Mouse (Mus musculus) midbrain, embryonic 12.5 days (tissue): ENCODE measurements around the gene Btnl10. TPM values are rescaled to one million over a fixed set of nuclear protein-coding genes. Genes with fewer than 3 reads are reported as not detected.

ENCODE experiments used
- ATAC-seq: fragments of 200-750 bp; cut with Nextera tagmentation; 2 replicates; pipeline ENCODE4 v1.8.0; 2017; ENCODE audit warnings: low read depth, moderate TSS enrichment, moderate library complexity; ENCODE audit not compliant: low FRiP score
- H3K27ac ChIP-seq: fragments of 300-500 bp; sonication (generic); replicated peaks from 2 replicates; pipeline ENCODE4 v1.5.1; 2016; ENCODE audit warnings: mild to moderate bottlenecking
- H3K27me3 ChIP-seq: fragments of 300-500 bp; sonication (generic); 2 replicates; pipeline ENCODE4 v1.6.1; 2016; ENCODE audit warnings: mild to moderate bottlenecking
- H3K36me3 ChIP-seq: fragments of 300-500 bp; sonication (generic); 2 replicates; pipeline ENCODE4 v1.6.1; 2016
- H3K4me1 ChIP-seq: fragments of 300-500 bp; sonication (generic); 2 replicates; pipeline ENCODE4 v1.6.1; 2016
- H3K4me2 ChIP-seq: fragments of 300-500 bp; sonication (generic); replicated peaks from 2 replicates; pipeline ENCODE4 v1.6.1; 2016; ENCODE audit warnings: mild to moderate bottlenecking, moderate library complexity
- H3K4me3 ChIP-seq: fragments of 300-500 bp; sonication (generic); 2 replicates; pipeline ENCODE4 v1.5.1; 2016; ENCODE audit warnings: mild to moderate bottlenecking
- H3K9ac ChIP-seq: fragments of 300-500 bp; sonication (generic); replicated peaks from 2 replicates; pipeline ENCODE4 v1.6.1; 2016; ENCODE audit warnings: mild to moderate bottlenecking, moderate library complexity
- H3K9me3 ChIP-seq: fragments of 300-500 bp; sonication (generic); 2 replicates; pipeline ENCODE4 v1.6.1; 2016; ENCODE audit warnings: mild to moderate bottlenecking
- WGBS: fragments of 180-500 bp; shearing (Covaris S2); methylation state at CpG from one replicate; pipeline ENCODE4 v1.1.7; 2016; 5-methylcytosine and 5-hydroxymethylcytosine counted together
- microRNA-seq: library from miRNA; unstranded; fragments of <30 nt; microRNA quantifications from one replicate; pipeline ENCODE4, GENCODE M21; 2017
- polyA plus RNA-seq: library from polyadenylated mRNA; unstranded; fragments of >200 nt; fragmentation: Nextera tagmentation; extraction: Ambion mirVana; gene quantifications from 2 replicates; pipeline ENCODE4 v1.2.1, GENCODE M21; 2016

The Btnl10 gene
- polyA plus RNA-seq, 1 experiment from 2014 or later = not detected

DNA sequence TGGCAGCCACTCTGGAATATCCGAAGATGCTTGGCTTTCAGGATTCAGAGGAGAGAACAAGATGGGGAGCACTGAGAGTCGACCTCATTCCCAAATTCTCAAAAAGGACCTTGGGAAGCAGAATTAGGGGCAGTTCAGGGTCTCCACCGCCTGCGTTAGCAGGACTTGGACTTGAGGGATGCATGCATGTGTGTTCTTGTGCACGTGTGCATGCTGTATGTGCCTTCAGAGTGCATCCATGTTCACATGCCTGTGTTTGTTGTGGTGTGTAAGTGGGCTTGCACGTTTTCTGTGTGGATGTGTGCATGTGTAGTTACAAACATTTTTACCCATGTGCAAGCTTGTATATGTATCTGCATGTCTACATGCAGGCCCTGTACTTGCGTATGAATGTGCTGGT, 46.5 kb downstream of the Btnl10 start:
- H3K27ac ChIP-seq = no peak overlapping the region
- no peak for ATAC-seq
- no peak overlapping the region for H3K4me2 ChIP-seq
- H3K4me1 ChIP-seq = peaks cover 15% of the 10 kb centered on the region
- peaks cover 11% of the 10 kb centered on the region; the same call in 1 of the 2 replicates for H3K36me3 ChIP-seq
- H3K9me3 ChIP-seq = no peaks in the 10 kb centered on the region
- H3K9ac ChIP-seq = no peak overlapping the region
- WGBS = 88% methylated on average over 7 of the region's 7 CpGs
- H3K4me3 ChIP-seq = no peak overlapping the region
- peaks cover 28% of the 10 kb centered on the region for H3K27me3 ChIP-seq

DNA sequence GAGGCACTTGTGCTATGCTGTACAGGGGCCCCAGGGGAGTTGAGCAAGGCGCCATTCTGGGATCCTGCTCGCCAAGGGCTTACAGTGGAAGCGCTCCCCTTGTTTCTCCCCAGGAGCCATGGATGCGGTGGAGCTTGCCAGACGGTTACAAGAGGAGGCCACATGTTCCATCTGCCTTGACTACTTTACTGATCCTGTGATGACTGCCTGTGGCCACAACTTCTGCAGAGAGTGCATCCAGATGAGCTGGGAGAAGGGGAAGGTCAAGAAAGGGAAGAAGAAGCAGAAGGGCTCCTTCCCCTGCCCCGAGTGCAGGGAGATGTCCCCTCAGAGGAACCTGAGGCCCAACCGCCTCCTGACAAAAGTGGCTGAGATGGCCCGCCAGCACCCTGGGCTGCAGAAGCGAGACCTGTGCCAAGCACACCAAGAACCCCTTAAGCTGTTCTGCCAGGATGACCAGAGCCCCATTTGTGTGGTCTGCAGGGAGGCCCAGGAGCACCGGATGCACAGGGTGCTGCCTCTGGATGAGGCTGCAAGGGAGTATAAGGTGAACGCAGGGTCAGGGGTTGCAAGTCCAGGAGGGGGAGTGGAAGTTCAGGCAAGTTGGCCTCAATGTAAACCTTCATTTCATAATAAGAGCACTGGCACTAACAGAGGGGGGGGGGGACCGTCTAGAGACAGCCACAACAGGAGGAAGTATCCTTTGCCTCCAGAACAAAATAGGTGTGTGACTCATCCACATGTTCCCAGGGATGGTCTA, 47.5 kb downstream of the Btnl10 start:
- Histone ChIP-seq H3K4me1 (peaks cover 12% of the 10 kb centered on the region), H3K27ac (0 out of 2 replicates have a peak overlapping the region, but pooled peaks have one; percentile 25), H3K36me3 (peaks cover 12% of the 10 kb centered on the region), H3K9me3 (no peaks in the 10 kb centered on the region), H3K9ac (peak overlapping the region; percentile 24; the same call in 1 of the 2 replicates), H3K27me3 (peaks cover 28% of the 10 kb centered on the region), H3K4me2 (no peak overlapping the region), H3K4me3 (no peak overlapping the region)
- 53% methylated on average over 12 of the region's 12 CpGs for WGBS
- no peak for ATAC-seq

DNA sequence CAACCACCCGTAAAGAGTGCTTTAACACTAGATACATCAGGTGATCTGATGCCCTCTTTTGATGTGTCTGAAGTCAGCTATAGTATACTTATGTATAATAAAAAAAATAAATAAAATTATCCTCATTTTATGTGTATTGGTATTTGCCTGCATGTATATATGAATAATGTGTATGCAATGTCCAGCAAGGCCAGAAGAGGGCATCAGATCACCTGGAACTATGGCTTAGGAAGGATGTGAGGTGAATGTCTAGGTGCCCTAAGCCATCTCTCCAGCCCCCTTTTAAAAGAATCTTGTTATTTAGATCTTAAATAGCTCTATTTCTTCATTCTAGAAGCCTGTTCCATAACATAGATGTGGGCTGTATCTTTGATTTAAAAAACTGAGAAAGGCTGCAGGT, 49.6 kb downstream of the Btnl10 start:
- H3K9me3 ChIP-seq = no peaks in the 10 kb centered on the region
- peaks cover 17% of the 10 kb centered on the region for H3K27me3 ChIP-seq
- no peak overlapping the region for H3K4me3 ChIP-seq
- no peak overlapping the region for H3K9ac ChIP-seq
- H3K27ac ChIP-seq = no peak overlapping the region
- no peak overlapping the region for H3K4me2 ChIP-seq
- peaks cover 28% of the 10 kb centered on the region for H3K36me3 ChIP-seq
- ATAC-seq = no peak
- WGBS = 100% methylated on average over 1 of the region's 1 CpGs
- peaks cover 12% of the 10 kb centered on the region for H3K4me1 ChIP-seq

DNA sequence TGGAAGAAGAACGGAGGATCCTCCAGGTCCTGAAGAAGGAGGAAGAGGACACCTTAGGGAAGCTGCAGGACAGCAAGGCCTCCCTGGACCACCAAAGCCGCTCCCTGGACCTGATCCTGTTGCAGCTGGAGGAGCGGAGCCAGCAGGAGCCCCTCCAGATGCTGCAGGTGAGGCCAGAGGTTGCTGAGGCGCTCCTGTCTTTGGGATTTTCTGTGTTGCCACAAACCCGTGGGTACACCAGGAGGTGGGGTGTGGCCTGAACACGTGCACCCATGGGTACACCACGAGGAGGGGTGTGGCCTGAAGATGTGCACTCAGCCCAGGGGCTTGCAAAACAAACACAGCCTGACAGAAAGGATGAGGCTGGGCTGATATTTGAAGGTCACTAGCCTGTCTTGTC, 50.8 kb downstream of the Btnl10 start:
- Histone ChIP-seq H3K4me1 (peaks cover 10% of the 10 kb centered on the region), H3K4me3 (no peak overlapping the region), H3K9ac (no peak overlapping the region), H3K27me3 (peaks cover 8% of the 10 kb centered on the region), H3K27ac (no peak overlapping the region), H3K36me3 (peaks cover 31% of the 10 kb centered on the region), H3K9me3 (no peaks in the 10 kb centered on the region), H3K4me2 (no peak overlapping the region)
- WGBS = 87% methylated on average over 7 of the region's 7 CpGs
- ATAC-seq = no peak

DNA sequence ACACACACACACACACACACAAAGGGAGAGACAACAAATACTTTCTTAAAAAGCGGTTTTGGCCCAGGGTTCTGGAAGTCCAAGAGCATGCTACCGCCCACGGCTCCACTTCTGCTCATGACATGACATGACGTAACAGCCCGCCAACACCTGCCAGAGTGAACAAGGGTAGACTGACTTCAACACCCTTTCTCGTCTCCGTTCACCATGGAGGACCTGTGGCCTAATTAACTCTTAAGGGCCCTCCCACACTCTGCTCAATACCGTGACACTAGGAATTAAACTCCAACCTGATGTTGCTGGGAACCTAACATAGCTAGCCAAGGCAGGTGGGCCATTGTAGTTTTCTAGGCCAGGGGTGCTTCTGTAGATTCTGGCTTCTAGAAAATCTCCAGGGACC, 51.3 kb downstream of the Btnl10 start:
- no peak overlapping the region for H3K4me2 ChIP-seq
- H3K27me3 ChIP-seq = peaks cover 3% of the 10 kb centered on the region; the same call in 1 of the 2 replicates
- no peak for ATAC-seq
- WGBS = 88% methylated on average over 8 of the region's 8 CpGs
- H3K27ac ChIP-seq = no peak overlapping the region
- H3K4me1 ChIP-seq = peaks cover 11% of the 10 kb centered on the region; the same call in 1 of the 2 replicates
- no peak overlapping the region for H3K4me3 ChIP-seq
- no peak overlapping the region for H3K9ac ChIP-seq
- H3K36me3 ChIP-seq = peaks cover 31% of the 10 kb centered on the region
- no peaks in the 10 kb centered on the region for H3K9me3 ChIP-seq

DNA sequence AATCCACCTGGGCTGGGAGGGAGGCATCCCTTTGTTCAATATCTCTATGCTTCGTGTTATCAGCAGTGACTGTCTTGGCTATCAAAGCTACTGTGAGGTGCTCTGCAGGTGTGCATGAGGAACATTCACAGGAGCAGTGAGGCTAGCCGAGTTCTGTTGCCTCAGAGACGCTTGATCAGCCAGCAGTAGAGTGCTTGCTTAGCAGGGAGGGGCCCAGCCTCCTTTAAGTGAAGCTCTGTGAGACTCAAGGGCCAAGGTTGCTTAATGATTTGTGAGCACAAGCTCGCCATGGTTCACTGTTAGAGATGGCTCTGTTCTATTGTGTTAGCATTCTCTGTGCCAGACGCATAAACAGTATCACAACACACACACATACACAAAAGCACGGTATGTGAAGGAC, 52.0 kb downstream of the Btnl10 start:
- WGBS = 77% methylated on average over 6 of the region's 6 CpGs
- H3K4me3 ChIP-seq = no peak overlapping the region
- no peak overlapping the region for H3K27ac ChIP-seq
- H3K27me3 ChIP-seq = no peaks in the 10 kb centered on the region
- no peak overlapping the region for H3K9ac ChIP-seq
- no peak for ATAC-seq
- H3K9me3 ChIP-seq = no peaks in the 10 kb centered on the region
- H3K4me2 ChIP-seq = no peak overlapping the region
- peaks cover 31% of the 10 kb centered on the region for H3K36me3 ChIP-seq
- H3K4me1 ChIP-seq = peaks cover 13% of the 10 kb centered on the region; the same call in 1 of the 2 replicates

DNA sequence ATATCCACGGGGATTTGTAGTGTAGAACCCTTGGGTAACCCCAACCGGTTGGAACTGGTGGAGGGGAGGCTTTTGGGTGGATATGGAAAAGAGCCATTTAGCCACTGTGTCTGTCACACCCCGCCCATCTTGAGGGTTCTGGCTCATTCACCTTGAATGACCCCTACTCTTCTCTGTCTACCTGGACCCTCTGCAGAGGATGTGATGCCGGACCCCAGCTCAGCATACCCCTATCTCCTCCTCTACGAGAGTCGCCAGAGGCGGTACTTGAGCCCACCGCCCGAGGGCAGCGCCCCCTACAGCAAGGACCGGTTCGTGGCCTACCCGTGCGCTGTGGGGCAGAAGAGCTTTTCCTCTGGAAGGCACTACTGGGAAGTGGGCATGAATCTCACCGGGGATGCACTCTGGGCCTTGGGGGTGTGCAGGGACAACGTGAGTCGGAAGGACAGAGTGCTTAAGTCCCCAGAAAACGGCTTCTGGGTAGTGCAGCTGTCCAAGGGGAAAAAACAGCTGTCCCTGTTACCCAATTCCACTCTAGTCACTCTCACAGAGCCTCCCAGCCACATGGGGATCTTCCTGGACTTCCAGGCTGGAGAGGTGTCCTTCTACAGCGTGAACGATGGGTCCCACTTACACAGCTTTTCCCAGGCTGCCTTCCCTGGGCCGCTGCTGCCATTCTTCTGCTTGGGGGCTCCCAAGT, 53.3 kb downstream of the Btnl10 start:
- H3K9ac ChIP-seq = no peak overlapping the region
- H3K4me1 ChIP-seq = peaks cover 11% of the 10 kb centered on the region; the same call in 1 of the 2 replicates
- H3K9me3 ChIP-seq = no peaks in the 10 kb centered on the region
- no peak overlapping the region for H3K4me2 ChIP-seq
- WGBS = 88% methylated on average over 21 of the region's 21 CpGs
- H3K4me3 ChIP-seq = no peak overlapping the region
- no peak overlapping the region for H3K27ac ChIP-seq
- H3K36me3 ChIP-seq = peaks cover 35% of the 10 kb centered on the region
- no peaks in the 10 kb centered on the region for H3K27me3 ChIP-seq
- ATAC-seq = no peak

DNA sequence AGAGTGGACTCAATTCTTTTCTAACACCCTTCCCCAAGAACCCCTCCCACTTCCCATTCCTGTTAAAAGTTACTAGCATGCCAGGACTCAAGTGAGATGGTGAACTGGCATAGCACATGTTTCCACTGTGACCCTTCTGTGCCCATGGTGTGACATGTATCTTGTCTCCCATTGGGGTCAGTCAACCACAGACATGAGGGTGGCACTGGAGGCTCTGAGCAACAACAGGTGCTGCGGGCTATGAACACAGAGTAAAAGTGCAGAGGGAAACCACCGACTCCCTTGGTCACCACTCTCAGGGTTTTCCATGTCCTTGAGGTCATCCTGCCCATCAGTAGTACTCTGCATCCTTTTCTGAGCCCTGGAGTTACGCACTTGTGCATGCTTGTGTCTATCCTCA, 54.1 kb downstream of the Btnl10 start:
- Histone ChIP-seq H3K36me3 (peaks cover 35% of the 10 kb centered on the region), H3K9ac (no peak overlapping the region), H3K4me3 (no peak overlapping the region), H3K4me1 (peaks cover 14% of the 10 kb centered on the region), H3K4me2 (no peak overlapping the region), H3K27me3 (no peaks in the 10 kb centered on the region), H3K9me3 (no peaks in the 10 kb centered on the region), H3K27ac (no peak overlapping the region)
- no peak for ATAC-seq
- WGBS = 92% methylated on average over 3 of the region's 3 CpGs

DNA sequence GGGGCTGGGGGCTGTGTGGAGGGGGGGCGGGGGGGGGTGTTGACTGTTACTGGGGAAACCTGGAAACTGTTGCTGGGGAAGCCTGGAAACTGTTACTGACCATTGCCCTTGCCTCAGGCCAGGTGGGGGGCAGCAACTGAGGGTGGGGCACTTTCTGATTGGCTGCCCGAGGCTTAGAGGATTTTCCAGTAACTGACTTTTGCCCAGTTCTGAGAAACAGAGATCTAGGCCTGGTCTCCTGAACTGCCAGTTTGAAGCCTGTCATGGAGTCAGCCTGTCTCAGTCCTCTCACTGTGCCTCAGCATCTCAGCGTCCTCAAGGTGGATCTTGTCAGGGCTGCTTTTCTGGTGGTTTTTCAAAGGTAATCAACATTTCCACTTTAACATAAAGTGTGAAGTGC, 56.7 kb downstream of the Btnl10 start:
- no peak for ATAC-seq
- H3K9ac ChIP-seq = no peak overlapping the region
- no peaks in the 10 kb centered on the region for H3K27me3 ChIP-seq
- peaks cover 24% of the 10 kb centered on the region for H3K36me3 ChIP-seq
- H3K9me3 ChIP-seq = no peaks in the 10 kb centered on the region
- H3K27ac ChIP-seq = no peak overlapping the region
- H3K4me3 ChIP-seq = no peak overlapping the region
- WGBS = 89% methylated on average over 3 of the region's 3 CpGs
- no peak overlapping the region for H3K4me2 ChIP-seq
- peaks cover 28% of the 10 kb centered on the region for H3K4me1 ChIP-seq

Small RNA genes lying within 50 kb of the gene (microRNA-seq; reads per million reads assigned to microRNA genes)
- not detected for gene Gm44313

Other genes with a start within 250 kb of the Btnl10 start
- not detected in 2 replicates for gene Olfr320, start 236.8 kb upstream of the Btnl10 start, polyA plus RNA-seq
- not detected in 2 replicates for gene Olfr319, start 218.7 kb upstream of the Btnl10 start, polyA plus RNA-seq
- gene Olfr318, start 193.9 kb upstream of the Btnl10 start, polyA plus RNA-seq = not detected in 2 replicates
- gene Olfr317, start 178.7 kb upstream of the Btnl10 start, polyA plus RNA-seq = not detected in 2 replicates
- not detected in 2 replicates for gene Olfr316, start 165.2 kb upstream of the Btnl10 start, polyA plus RNA-seq
- gene Olfr315, start 144.7 kb upstream of the Btnl10 start, polyA plus RNA-seq = not detected in 2 replicates
- not detected in 2 replicates for gene Olfr314, start 135.0 kb upstream of the Btnl10 start, polyA plus RNA-seq
- 2.0 and 2.1 TPM in 2 replicates for gene Fam183b, start 115.9 kb upstream of the Btnl10 start, polyA plus RNA-seq
- not detected in 2 replicates for gene Olfr313, start 102.9 kb upstream of the Btnl10 start, polyA plus RNA-seq
- not detected in 2 replicates for gene Olfr312, start 88.7 kb upstream of the Btnl10 start, polyA plus RNA-seq
- gene Olfr311, start 78.7 kb upstream of the Btnl10 start, polyA plus RNA-seq = not detected in 2 replicates
- gene Gm12258, start 70.8 kb upstream of the Btnl10 start, polyA plus RNA-seq = 17.7 and 19.9 TPM in 2 replicates
- gene 2810021J22Rik, start 50.7 kb upstream of the Btnl10 start, polyA plus RNA-seq = 10.2 and 13.7 TPM in 2 replicates
- gene Zfp39, start 13.7 kb upstream of the Btnl10 start, polyA plus RNA-seq = 5.3 and 5.5 TPM in 2 replicates
- gene Rnf187, start 21.0 kb downstream of the Btnl10 start, polyA plus RNA-seq = 437 and 465 TPM in 2 replicates
- 177 and 223 TPM in 2 replicates for gene Hist3h2ba, start 31.0 kb downstream of the Btnl10 start, polyA plus RNA-seq
- gene Hist3h2a, start 36.8 kb downstream of the Btnl10 start, polyA plus RNA-seq = 87.2 and 87.5 TPM in 2 replicates
- gene Trim17, start 36.8 kb downstream of the Btnl10 start, polyA plus RNA-seq = 0.64 and 0.86 TPM in 2 replicates
- 19.9 and 20.5 TPM in 2 replicates for gene Trim11, start 60.2 kb downstream of the Btnl10 start, polyA plus RNA-seq
- gene Obscn, start 218.5 kb downstream of the Btnl10 start, polyA plus RNA-seq = 0.08 and 0.14 TPM in 2 replicates
- 6.2 and 7.3 TPM in 2 replicates for gene Iba57, start 245.8 kb downstream of the Btnl10 start, polyA plus RNA-seq